8 mouse cellular contexts compared by ENCODE assay signal in genomic region chr11:114675341-114675825, GRCm38 (mm10). TPM values are rescaled to one million over a fixed set of nuclear protein-coding genes. Genes with fewer than 3 reads are reported as not detected.
DNase-seq lines count a peak whose midpoint lies in the region; ATAC-seq and TF ChIP-seq lines count a peak whose summit lies in the region.

Gene Ttyh2, plus strand, starts transcription at chr11:114675431.

- peak within 1 kb of the TSS; percentile 73 for H3K9ac ChIP-seq in heart, embryonic 12.5 days
- peak within 1 kb of the TSS; percentile 75 for H3K9ac ChIP-seq in kidney, embryonic 16.5 days (replicated peaks; ENCODE audit: low read length)
- peak within 1 kb of the TSS; percentile 74 for H3K9ac ChIP-seq in liver, embryonic 13.5 days
- peak within 1 kb of the TSS; percentile 76 for H3K9ac ChIP-seq in stomach, embryonic 16.5 days (ENCODE audit: low read length)

- whole genome bisulfite sequencing in heart, embryonic 12.5 days: 0% methylated on average over 37 of the region's 40 CpGs
- under 1% methylated on average over 40 of the region's 40 CpGs for WGBS in kidney, embryonic 16.5 days
- WGBS in liver, embryonic 13.5 days (ENCODE audit: insufficient replicate concordance): under 1% methylated on average over 40 of the region's 40 CpGs
- WGBS in stomach, embryonic 16.5 days: under 1% methylated on average over 40 of the region's 40 CpGs

- ATAC-seq in CD4-positive, CD25-positive, alpha-beta regulatory T cell, adult 4 months: peak; percentile 66
- peak; percentile 92 for ATAC-seq in erythroblast, adult 5-6 weeks (replicated peaks; ENCODE audit: low FRiP score, poor library complexity, severe bottlenecking)
- peak; percentile 93 for ATAC-seq in heart, embryonic 12.5 days (ENCODE audit: insufficient number of reproducible peaks, low FRiP score)
- peak; percentile 88 for ATAC-seq in kidney, embryonic 16.5 days (ENCODE audit: low FRiP score, low TSS enrichment)
- peak; percentile 89 for ATAC-seq in liver, embryonic 13.5 days (ENCODE audit: low read depth)
- peak; percentile 91 for ATAC-seq in stomach, embryonic 16.5 days (ENCODE audit: insufficient read depth, low FRiP score)

- peak; percentile 54; the same call in 1 of the 2 replicates for TF ChIP-seq POLR2A in brain, embryonic 14.5 days (IDR thresholded peaks at IDR 0.05; ENCODE audit: borderline replicate concordance, extremely low read depth, insufficient read depth, insufficient read length, poor library complexity, severe bottlenecking)

- no peaks in the 10 kb centered on the region for H3K9me3 ChIP-seq in heart, embryonic 12.5 days (replicated peaks)
- H3K9me3 ChIP-seq in kidney, embryonic 16.5 days (ENCODE audit: low read length): no peaks in the 10 kb centered on the region
- H3K9me3 ChIP-seq in liver, embryonic 13.5 days (replicated peaks): no peaks in the 10 kb centered on the region
- H3K9me3 ChIP-seq in stomach, embryonic 16.5 days (replicated peaks; ENCODE audit: control insufficient read depth, low read length): no peaks in the 10 kb centered on the region

- TF ChIP-seq CTCF in brain, embryonic 14.5 days (IDR thresholded peaks at IDR 0.05; ENCODE audit: borderline replicate concordance, extremely low read depth, insufficient read depth, insufficient read length): no peak

- peak within 1 kb of the TSS; percentile 59 for H3K4me3 ChIP-seq in heart, embryonic 12.5 days
- peak within 1 kb of the TSS; percentile 69 for H3K4me3 ChIP-seq in kidney, embryonic 16.5 days (ENCODE audit: low read length)
- H3K4me3 ChIP-seq in liver, embryonic 13.5 days (replicated peaks): peak within 1 kb of the TSS; percentile 67
- peak within 1 kb of the TSS; percentile 65 for H3K4me3 ChIP-seq in stomach, embryonic 16.5 days (replicated peaks; ENCODE audit: low read length)

- peaks cover 36% of the 10 kb centered on the region for H3K36me3 ChIP-seq in heart, embryonic 12.5 days
- H3K36me3 ChIP-seq in kidney, embryonic 16.5 days (ENCODE audit: insufficient read depth, low read length): peaks cover 35% of the 10 kb centered on the region
- peaks cover 36% of the 10 kb centered on the region for H3K36me3 ChIP-seq in liver, embryonic 13.5 days
- 0 out of 2 replicates have a peak, but pooled peaks cover 4% of the 10 kb centered on the region for H3K36me3 ChIP-seq in stomach, embryonic 16.5 days (ENCODE audit: control insufficient read depth, insufficient read depth, low read length)

- no peak within 1 kb of the TSS for H3K27ac ChIP-seq in heart, embryonic 12.5 days (ENCODE audit: poor library complexity, severe bottlenecking)
- H3K27ac ChIP-seq in kidney, embryonic 16.5 days (ENCODE audit: low read length): peak within 1 kb of the TSS; percentile 48; the same call in 1 of the 2 replicates
- no peak within 1 kb of the TSS for H3K27ac ChIP-seq in liver, embryonic 13.5 days
- peak within 1 kb of the TSS; percentile 15 for H3K27ac ChIP-seq in stomach, embryonic 16.5 days (ENCODE audit: low read length)

- H3K4me1 ChIP-seq in heart, embryonic 12.5 days (replicated peaks): peaks cover 37% of the 10 kb centered on the region
- peaks cover 44% of the 10 kb centered on the region for H3K4me1 ChIP-seq in kidney, embryonic 16.5 days (ENCODE audit: insufficient read depth, low read length)
- H3K4me1 ChIP-seq in liver, embryonic 13.5 days (replicated peaks): peaks cover 84% of the 10 kb centered on the region
- peaks cover 24% of the 10 kb centered on the region for H3K4me1 ChIP-seq in stomach, embryonic 16.5 days (ENCODE audit: control insufficient read depth, insufficient read depth, low read length)

- peak; percentile 93 for DNase-seq in brain, embryonic 14.5 days (ENCODE audit: low read depth)
- DNase-seq in liver, embryonic 13.5 days: peak; percentile 81
- peak; percentile 34 to 58 for DNase-seq in natural killer cell, adult 2 months (ENCODE audit: low spot score in 2 of 2)

- peak within 1 kb of the TSS; percentile 92 for H3K4me2 ChIP-seq in heart, embryonic 12.5 days
- peak within 1 kb of the TSS; percentile 98 for H3K4me2 ChIP-seq in kidney, embryonic 16.5 days (replicated peaks; ENCODE audit: low read depth, low read length)
- H3K4me2 ChIP-seq in liver, embryonic 13.5 days: peak within 1 kb of the TSS; percentile 97
- peak within 1 kb of the TSS; percentile 95 for H3K4me2 ChIP-seq in stomach, embryonic 16.5 days (ENCODE audit: low read depth, low read length)

- peaks cover 8% of the 10 kb centered on the region; the same call in 1 of the 2 replicates for H3K27me3 ChIP-seq in heart, embryonic 12.5 days (replicated peaks)
- H3K27me3 ChIP-seq in kidney, embryonic 16.5 days (ENCODE audit: insufficient read depth, low read length): no peaks in the 10 kb centered on the region
- peaks cover 22% of the 10 kb centered on the region for H3K27me3 ChIP-seq in liver, embryonic 13.5 days
- H3K27me3 ChIP-seq in stomach, embryonic 16.5 days (ENCODE audit: control insufficient read depth, insufficient read depth, low read length): no peaks in the 10 kb centered on the region

RNA-seq across cellular contexts. Expression of gene Ttyh2, which starts in this region (rescaled TPM):
- 1 to 10 TPM; 2.9 to 4.1 TPM for polyA plus RNA-seq in CD4-positive, CD25-positive, alpha-beta regulatory T cell, adult 4 months (2017; shearing (Covaris generic))
- polyA plus RNA-seq in brain, embryonic 14.5 days (2012; rRNA removed): 17.8 and 25.4 TPM in 2 replicates
- total RNA-seq in erythroblast, adult 5-6 weeks (2015; ENCODE audit: low replicate concordance): 0.58 and 0.63 TPM in 2 replicates
- 0.77 and 1.8 TPM in 2 replicates for total RNA-seq in erythroblast, adult 5-6 weeks (2017; ENCODE audit: low replicate concordance)
- 5.5 and 5.9 TPM in 2 replicates for polyA plus RNA-seq in heart, embryonic 12.5 days (2016; fragmentation: Nextera tagmentation; extraction: Ambion mirVana)
- polyA plus RNA-seq in kidney, embryonic 16.5 days (2015; fragmentation: Nextera tagmentation; extraction: Ambion mirVana): 20.4 and 21.5 TPM in 2 replicates
- polyA plus RNA-seq in liver, embryonic 13.5 days (2015; fragmentation: Nextera tagmentation; extraction: Ambion mirVana): 5.9 and 7.1 TPM in 2 replicates
- polyA plus RNA-seq in stomach, embryonic 16.5 days (2015; fragmentation: Nextera tagmentation; extraction: Ambion mirVana): 15.6 and 17.3 TPM in 2 replicates

Comparison
In these comparisons a context has a peak if more than half of its experiments do, and no peak if none do; other contexts are left out.
1. H3K27ac ChIP-seq: peak in kidney, embryonic 16.5 days (single experiment) and stomach, embryonic 16.5 days (single experiment); none in heart, embryonic 12.5 days (single experiment) and liver, embryonic 13.5 days (single experiment).
2. Peak in every context shown above with its lines, with median percentiles within 50 percentile points of each other: ATAC-seq, DNase-seq, H3K4me2 ChIP-seq, H3K4me3 ChIP-seq and H3K9ac ChIP-seq.